Mouse (Mus musculus): Measurements from ENCODE around the gene Tmem255b.

GRCm38 (mm10) chr8:13406011-13406410 lies 29.0 kb upstream of the Tmem255b start:
- no peak for TF ChIP-seq EP300 (optimal IDR thresholded peaks at IDR 0.05)
- TF ChIP-seq CTCF (IDR thresholded peaks at IDR 0.05; ENCODE audit: low read depth): no peak
